Mouse (Mus musculus): ENCODE measurements around the gene Dtx2. TPM values are rescaled to one million over a fixed set of nuclear protein-coding genes. Genes with fewer than 3 reads are reported as not detected.

Gene Dtx2
- polyA plus RNA-seq, 1 experiment from 2014 or later: 28.1 TPM

DNA sequence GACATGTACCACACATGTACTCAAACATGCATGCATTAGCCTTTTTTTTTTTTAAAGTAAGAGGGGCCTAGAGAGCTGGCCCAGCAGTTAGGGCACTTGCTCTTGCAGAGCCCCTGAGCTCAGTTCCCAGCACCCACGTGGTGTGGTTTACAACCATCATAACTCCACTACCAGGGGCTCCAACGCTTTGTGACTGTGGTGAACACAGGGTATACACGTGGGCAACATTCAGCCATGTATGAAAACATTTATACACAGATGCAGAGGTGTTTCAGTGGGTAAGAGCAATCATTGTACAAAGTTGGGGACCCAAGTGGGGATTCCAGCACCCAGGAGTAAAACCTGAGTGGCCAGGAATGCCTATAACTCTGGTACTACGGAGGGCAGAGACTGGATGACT is 36.2 kb upstream of the Dtx2 start:
- WGBS: 89% methylated on average over 4 of the region's 4 CpGs
- Histone ChIP-seq H3K27ac (ENCODE audit: low read length) (no peak overlapping the region), H3K4me3 (replicated peaks; ENCODE audit: low read length) (no peak overlapping the region), H3K4me1 (replicated peaks; ENCODE audit: control insufficient read depth, insufficient read depth, low read length) (peaks cover 12% of the 10 kb centered on the region), H3K9ac (replicated peaks; ENCODE audit: low read depth, low read length) (no peak overlapping the region), H3K36me3 (ENCODE audit: control insufficient read depth, insufficient read depth) (no peaks in the 10 kb centered on the region), H3K4me2 (ENCODE audit: low read length) (no peak overlapping the region), H3K9me3 (ENCODE audit: control insufficient read depth, low read length) (no peaks in the 10 kb centered on the region), H3K27me3 (replicated peaks; ENCODE audit: control insufficient read depth, insufficient read depth, low read length) (no peaks in the 10 kb centered on the region)
- ATAC-seq: no peak

DNA sequence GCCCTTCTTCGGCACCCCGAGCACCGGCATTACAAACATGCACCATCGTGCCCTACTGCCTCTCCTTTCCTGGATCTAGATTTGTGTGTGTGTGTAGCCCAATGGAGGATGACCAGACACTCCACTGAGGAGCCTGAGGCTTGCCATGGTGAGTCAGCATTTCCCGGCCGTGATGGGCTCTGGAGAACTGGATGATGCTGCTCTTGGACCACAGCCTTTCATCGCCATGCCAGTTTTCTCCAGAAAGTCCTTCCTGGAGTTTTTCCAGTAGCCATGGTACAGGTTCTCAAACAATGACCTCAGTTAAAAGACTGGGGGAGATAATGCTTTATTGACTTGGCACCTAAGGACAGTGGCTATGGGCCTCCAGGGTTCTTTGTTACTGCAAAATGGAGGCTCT is 34.7 kb upstream of the Dtx2 start:
- Histone ChIP-seq H3K4me1 (replicated peaks; ENCODE audit: control insufficient read depth, insufficient read depth, low read length) (peaks cover 12% of the 10 kb centered on the region), H3K9me3 (ENCODE audit: control insufficient read depth, low read length) (no peaks in the 10 kb centered on the region), H3K4me2 (ENCODE audit: low read length) (no peak overlapping the region), H3K27ac (ENCODE audit: low read length) (no peak overlapping the region), H3K9ac (replicated peaks; ENCODE audit: low read depth, low read length) (no peak overlapping the region), H3K4me3 (replicated peaks; ENCODE audit: low read length) (no peak overlapping the region), H3K27me3 (replicated peaks; ENCODE audit: control insufficient read depth, insufficient read depth, low read length) (no peaks in the 10 kb centered on the region), H3K36me3 (ENCODE audit: control insufficient read depth, insufficient read depth) (no peaks in the 10 kb centered on the region)
- 96% methylated on average over 7 of the region's 7 CpGs for WGBS
- no peak for ATAC-seq

DNA sequence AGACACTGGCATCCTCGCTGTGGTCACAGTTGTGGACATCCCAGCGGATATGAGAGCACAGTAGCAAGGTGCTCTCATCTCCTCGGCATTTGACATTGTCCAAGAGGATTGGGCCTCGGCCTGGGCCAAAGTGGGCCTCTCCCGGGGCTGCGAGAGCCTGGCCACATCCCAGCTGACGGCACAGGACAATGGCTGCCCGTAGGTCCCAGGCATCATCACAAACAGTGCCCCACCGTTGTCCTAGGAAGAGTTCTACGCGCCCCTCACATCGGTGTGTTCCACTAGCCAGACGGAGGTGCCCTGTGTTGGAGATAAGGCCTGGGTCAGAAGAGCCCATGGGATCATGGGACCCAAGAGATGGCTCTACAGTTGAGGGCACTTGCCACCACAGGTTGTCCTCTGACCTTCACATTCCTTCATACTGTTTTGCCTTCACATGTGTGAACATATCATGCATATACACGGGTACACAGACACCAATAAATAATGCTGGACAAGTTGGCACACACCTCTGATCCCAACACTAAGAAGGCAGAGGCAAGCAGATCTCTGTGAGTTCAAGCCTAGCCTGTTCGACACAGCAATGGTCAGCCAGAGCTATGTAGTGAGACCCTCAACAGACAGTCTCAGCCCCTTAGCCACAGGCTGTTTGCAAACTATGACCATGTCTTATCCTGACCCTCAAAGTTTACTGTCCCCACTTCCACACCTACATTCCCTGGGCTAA is 33.5 kb upstream of the Dtx2 start:
- 96% methylated on average over 15 of the region's 15 CpGs for WGBS
- Histone ChIP-seq H3K27me3 (replicated peaks; ENCODE audit: control insufficient read depth, insufficient read depth, low read length) (no peaks in the 10 kb centered on the region), H3K27ac (ENCODE audit: low read length) (no peak overlapping the region), H3K4me3 (replicated peaks; ENCODE audit: low read length) (no peak overlapping the region), H3K9ac (replicated peaks; ENCODE audit: low read depth, low read length) (no peak overlapping the region), H3K4me1 (replicated peaks; ENCODE audit: control insufficient read depth, insufficient read depth, low read length) (peaks cover 18% of the 10 kb centered on the region), H3K36me3 (ENCODE audit: control insufficient read depth, insufficient read depth) (no peaks in the 10 kb centered on the region), H3K9me3 (ENCODE audit: control insufficient read depth, low read length) (no peaks in the 10 kb centered on the region), H3K4me2 (ENCODE audit: low read length) (no peak overlapping the region)
- no peak for ATAC-seq

DNA sequence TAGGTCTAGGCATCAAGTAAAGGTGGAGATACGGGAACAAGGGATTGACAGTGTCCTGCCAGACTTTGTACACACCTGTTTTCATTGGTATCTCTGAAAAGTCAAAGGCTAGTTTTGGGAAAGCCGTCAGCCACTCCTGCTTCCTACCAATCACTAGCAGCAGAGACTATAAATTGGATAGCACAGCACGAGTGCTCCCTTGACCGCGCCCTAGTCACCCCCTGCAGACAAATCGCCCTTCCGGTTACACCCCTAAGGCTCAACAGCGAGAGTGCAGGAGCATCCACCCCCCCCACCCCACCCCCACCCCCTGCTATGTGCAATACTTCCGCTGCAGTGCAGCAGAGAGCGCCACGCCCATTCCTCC is 32.5 kb upstream of the Dtx2 start:
- Histone ChIP-seq H3K4me1 (replicated peaks; ENCODE audit: control insufficient read depth, insufficient read depth, low read length) (peaks cover 14% of the 10 kb centered on the region), H3K4me3 (replicated peaks; ENCODE audit: low read length) (peak overlapping the region; percentile 49), H3K27ac (ENCODE audit: low read length) (peak overlapping the region; percentile 83), H3K27me3 (replicated peaks; ENCODE audit: control insufficient read depth, insufficient read depth, low read length) (no peaks in the 10 kb centered on the region), H3K36me3 (ENCODE audit: control insufficient read depth, insufficient read depth) (no peaks in the 10 kb centered on the region), H3K9ac (replicated peaks; ENCODE audit: low read depth, low read length) (peak overlapping the region; percentile 53), H3K9me3 (ENCODE audit: control insufficient read depth, low read length) (no peaks in the 10 kb centered on the region), H3K4me2 (ENCODE audit: low read length) (peak overlapping the region; percentile 81)
- WGBS: 2% methylated on average over 11 of the region's 11 CpGs
- no peak for ATAC-seq

DNA sequence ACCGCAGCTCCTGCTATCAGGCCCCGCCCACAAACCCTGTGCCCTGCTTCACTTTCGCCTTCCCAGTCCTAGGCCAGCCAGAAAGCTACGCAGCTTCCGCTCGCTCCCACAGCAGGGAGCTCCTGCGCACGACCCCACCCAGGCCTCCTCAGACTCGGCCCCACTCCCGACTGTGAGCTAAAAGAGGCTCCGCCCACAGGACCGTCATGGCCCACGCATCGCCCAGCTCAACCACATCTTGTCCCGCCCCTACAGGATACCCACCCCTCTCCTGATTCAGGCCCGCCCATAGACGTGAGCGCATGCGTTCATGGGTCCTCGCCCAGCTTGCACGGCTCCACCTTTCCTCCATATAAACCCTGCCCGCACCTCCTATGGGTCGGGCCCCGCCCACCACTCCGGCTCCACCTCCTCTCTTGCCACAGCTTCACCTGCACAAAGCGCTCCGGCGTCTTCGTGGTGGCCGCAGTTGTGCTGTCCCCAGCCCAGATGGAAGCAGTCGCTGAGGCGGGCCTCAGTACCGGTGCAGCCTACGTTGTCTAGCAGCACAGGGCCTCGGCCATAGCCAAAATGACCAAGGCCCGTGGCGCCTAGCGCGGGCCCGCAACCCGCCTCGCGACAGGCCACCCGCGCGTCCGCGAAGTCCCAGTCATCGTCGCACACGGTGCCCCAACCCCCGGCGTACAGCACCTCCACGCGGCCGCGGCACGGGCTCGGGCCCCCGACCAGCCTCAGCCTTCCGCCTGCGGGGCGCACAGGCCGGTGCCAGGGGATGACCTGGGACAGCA is 31.9 kb upstream of the Dtx2 start:
- H3K4me1 ChIP-seq (replicated peaks; ENCODE audit: control insufficient read depth, insufficient read depth, low read length): peaks cover 12% of the 10 kb centered on the region
- peak; percentile 96 for ATAC-seq
- peak overlapping the region; percentile 81 for H3K4me2 ChIP-seq (ENCODE audit: low read length)
- peak overlapping the region; percentile 49 for H3K4me3 ChIP-seq (replicated peaks; ENCODE audit: low read length)
- under 1% methylated on average over 64 of the region's 64 CpGs for WGBS
- no peaks in the 10 kb centered on the region for H3K36me3 ChIP-seq (ENCODE audit: control insufficient read depth, insufficient read depth)
- no peaks in the 10 kb centered on the region for H3K27me3 ChIP-seq (replicated peaks; ENCODE audit: control insufficient read depth, insufficient read depth, low read length)
- peak overlapping the region; percentile 87 for H3K9ac ChIP-seq (replicated peaks; ENCODE audit: low read depth, low read length)
- H3K27ac ChIP-seq (ENCODE audit: low read length): peak overlapping the region; percentile 83
- H3K9me3 ChIP-seq (ENCODE audit: control insufficient read depth, low read length): no peaks in the 10 kb centered on the region

DNA sequence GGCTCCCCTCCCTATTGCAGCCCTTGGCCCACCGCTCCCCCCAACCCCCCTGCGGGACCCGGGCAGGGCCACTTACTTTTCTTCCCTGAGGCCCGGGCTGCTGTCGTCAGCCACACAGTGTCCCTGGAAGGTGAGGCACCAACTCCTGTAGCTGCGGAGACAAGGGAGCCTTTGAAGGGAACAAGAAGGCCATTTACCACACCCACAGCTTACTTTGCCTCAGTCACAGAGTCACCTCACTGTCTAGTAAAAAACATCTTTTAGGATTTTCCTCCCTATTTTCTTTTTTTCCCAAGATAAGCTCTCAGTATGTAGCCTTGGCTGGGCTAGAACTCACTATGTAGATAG is 31.3 kb upstream of the Dtx2 start:
- peak overlapping the region; percentile 83 for H3K27ac ChIP-seq (ENCODE audit: low read length)
- no peaks in the 10 kb centered on the region for H3K36me3 ChIP-seq (ENCODE audit: control insufficient read depth, insufficient read depth)
- H3K4me3 ChIP-seq (replicated peaks; ENCODE audit: low read length): peak overlapping the region; percentile 49
- peak overlapping the region; percentile 81 for H3K4me2 ChIP-seq (ENCODE audit: low read length)
- no peaks in the 10 kb centered on the region for H3K27me3 ChIP-seq (replicated peaks; ENCODE audit: control insufficient read depth, insufficient read depth, low read length)
- peak overlapping the region; percentile 87 for H3K9ac ChIP-seq (replicated peaks; ENCODE audit: low read depth, low read length)
- no peaks in the 10 kb centered on the region for H3K9me3 ChIP-seq (ENCODE audit: control insufficient read depth, low read length)
- no peak for ATAC-seq
- 3% methylated on average over 6 of the region's 6 CpGs for WGBS
- H3K4me1 ChIP-seq (replicated peaks; ENCODE audit: control insufficient read depth, insufficient read depth, low read length): peaks cover 12% of the 10 kb centered on the region

DNA sequence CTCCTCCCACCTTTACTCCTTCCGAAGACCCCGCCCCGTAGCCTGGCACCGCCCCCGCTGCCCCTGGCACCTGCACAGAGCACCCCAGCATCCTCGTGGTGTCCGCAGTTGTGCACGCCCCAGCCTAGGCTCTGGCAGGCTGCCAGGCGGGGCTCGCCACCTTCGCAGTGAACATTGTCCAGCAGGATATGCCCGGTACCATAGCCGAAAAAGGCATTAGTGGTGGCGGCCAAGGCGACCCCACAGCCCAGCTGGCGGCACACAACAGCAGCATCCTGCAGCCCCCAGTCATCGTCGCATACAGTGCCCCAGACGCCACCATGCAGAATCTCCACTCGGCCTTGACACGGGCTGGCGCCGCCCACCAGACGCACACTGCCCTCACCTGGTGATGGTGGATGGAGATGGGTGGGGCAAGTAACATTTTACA is 29.1 kb upstream of the Dtx2 start:
- Histone ChIP-seq H3K27ac (ENCODE audit: low read length) (no peak overlapping the region), H3K9ac (replicated peaks; ENCODE audit: low read depth, low read length) (peak overlapping the region; percentile 10), H3K4me2 (ENCODE audit: low read length) (peak overlapping the region; percentile 35), H3K4me3 (replicated peaks; ENCODE audit: low read length) (0 out of 2 replicates have a peak overlapping the region, but pooled peaks have one; percentile 4), H3K9me3 (ENCODE audit: control insufficient read depth, low read length) (no peaks in the 10 kb centered on the region), H3K4me1 (replicated peaks; ENCODE audit: control insufficient read depth, insufficient read depth, low read length) (peaks cover 12% of the 10 kb centered on the region), H3K36me3 (ENCODE audit: control insufficient read depth, insufficient read depth) (no peaks in the 10 kb centered on the region), H3K27me3 (replicated peaks; ENCODE audit: control insufficient read depth, insufficient read depth, low read length) (no peaks in the 10 kb centered on the region)
- WGBS: 8% methylated on average over 24 of the region's 24 CpGs
- no peak for ATAC-seq

DNA sequence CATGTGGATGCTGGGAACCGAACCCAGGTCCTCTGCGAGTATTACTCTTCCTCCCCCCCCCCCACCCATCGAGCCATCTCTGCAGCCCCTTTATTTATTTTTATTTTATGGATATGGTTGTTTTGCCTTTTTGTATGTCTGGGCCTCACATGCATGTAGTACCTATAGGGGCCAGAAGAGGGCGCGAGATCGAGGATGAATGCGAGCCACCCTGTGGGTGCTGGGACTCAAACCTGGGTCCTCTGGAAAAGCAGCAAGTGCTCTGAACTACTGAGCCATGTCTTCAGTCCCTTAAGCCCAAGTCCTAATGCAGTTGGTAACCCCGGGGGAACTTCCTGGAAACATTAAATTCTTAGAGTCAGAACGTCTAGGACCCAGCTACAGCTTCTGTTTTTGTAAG is 27.7 kb upstream of the Dtx2 start:
- H3K27me3 ChIP-seq (replicated peaks; ENCODE audit: control insufficient read depth, insufficient read depth, low read length): no peaks in the 10 kb centered on the region
- peaks cover 10% of the 10 kb centered on the region for H3K4me1 ChIP-seq (replicated peaks; ENCODE audit: control insufficient read depth, insufficient read depth, low read length)
- 64% methylated on average over 9 of the region's 9 CpGs for WGBS
- no peak for ATAC-seq
- H3K4me3 ChIP-seq (replicated peaks; ENCODE audit: low read length): no peak overlapping the region
- H3K36me3 ChIP-seq (ENCODE audit: control insufficient read depth, insufficient read depth): no peaks in the 10 kb centered on the region
- no peak overlapping the region for H3K4me2 ChIP-seq (ENCODE audit: low read length)
- H3K9ac ChIP-seq (replicated peaks; ENCODE audit: low read depth, low read length): no peak overlapping the region
- no peak overlapping the region for H3K27ac ChIP-seq (ENCODE audit: low read length)
- no peaks in the 10 kb centered on the region for H3K9me3 ChIP-seq (ENCODE audit: control insufficient read depth, low read length)

DNA sequence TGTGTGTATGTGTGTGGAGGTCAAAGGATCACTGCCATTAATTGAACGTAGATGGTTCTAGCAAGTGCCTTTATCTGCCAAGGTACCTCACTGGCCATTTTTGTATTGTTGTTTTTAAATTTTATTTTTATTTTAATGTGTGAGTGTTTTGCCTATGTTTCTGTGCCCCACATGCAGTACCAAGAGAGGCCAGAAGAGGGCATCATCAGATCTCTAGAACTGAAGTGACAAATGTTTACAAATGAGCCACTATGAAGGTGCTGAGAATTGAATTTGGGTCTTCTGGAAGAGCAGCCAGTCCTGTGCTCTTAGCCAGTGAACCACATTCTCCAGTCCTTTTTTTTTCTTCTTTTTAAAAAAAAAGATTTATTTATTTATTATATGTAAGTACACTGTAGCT is 25.8 kb upstream of the Dtx2 start:
- Histone ChIP-seq H3K9ac (replicated peaks; ENCODE audit: low read depth, low read length) (no peak overlapping the region), H3K4me2 (ENCODE audit: low read length) (no peak overlapping the region), H3K9me3 (ENCODE audit: control insufficient read depth, low read length) (no peaks in the 10 kb centered on the region), H3K36me3 (ENCODE audit: control insufficient read depth, insufficient read depth) (no peaks in the 10 kb centered on the region), H3K27ac (ENCODE audit: low read length) (no peak overlapping the region), H3K27me3 (replicated peaks; ENCODE audit: control insufficient read depth, insufficient read depth, low read length) (no peaks in the 10 kb centered on the region), H3K4me1 (replicated peaks; ENCODE audit: control insufficient read depth, insufficient read depth, low read length) (peaks cover 6% of the 10 kb centered on the region; the same call in 1 of the 2 replicates), H3K4me3 (replicated peaks; ENCODE audit: low read length) (no peak overlapping the region)
- ATAC-seq: no peak
- 59% methylated on average over 1 of the region's 1 CpGs for WGBS
